Mouse (Mus musculus) duodenum, adult 2 months (tissue): ENCODE results near the gene Gm5788. TPM values are rescaled to one million over a fixed set of nuclear protein-coding genes. Genes with fewer than 3 reads are reported as not detected.

ENCODE experiments used
- polyA plus RNA-seq: library from polyadenylated mRNA; depleted of rRNA; stranded (reverse); fragments of >200 nt; gene quantifications from 2 replicates; pipeline ENCODE4 v1.2.3, GENCODE M21; 2012; ENCODE audit warnings: low replicate concordance; rRNA removed

Gene Gm5788
- not detected in 2 replicates for polyA plus RNA-seq

GRCm38 (mm10) chr12:87494421-87494820 is at the start of gene Gm5788:
Gm5788 (plus strand) TSS chr12:87494721.

GRCm38 (mm10) chr12:87471964-87472786 is 22.3 kb upstream of the Gm5788 start, which contains the start of gene Snw1:
Snw1 (minus strand) TSS chr12:87472274.

GRCm38 (mm10) chr12:87514016-87514415 is 19.5 kb downstream of the Gm5788 start, which contains the start of gene Gm8300:
Gm8300 (plus strand) TSS chr12:87514316.

Other genes with a start within 250 kb of the Gm5788 start
- gene Vipas39, start 228.5 kb upstream of the Gm5788 start, polyA plus RNA-seq = 15.0 and 21.8 TPM in 2 replicates
- gene Ahsa1, start 228.2 kb upstream of the Gm5788 start, polyA plus RNA-seq = 16.8 and 18.5 TPM in 2 replicates
- gene Ism2, start 195.0 kb upstream of the Gm5788 start, polyA plus RNA-seq = 0.14 and 0.50 TPM in 2 replicates
- gene Sptlc2, start 106.4 kb upstream of the Gm5788 start, polyA plus RNA-seq = 13.2 and 22.4 TPM in 2 replicates
- 1.3 and 3.9 TPM in 2 replicates for gene Slirp, start 50.8 kb upstream of the Gm5788 start, polyA plus RNA-seq
- gene Alkbh1, start 50.7 kb upstream of the Gm5788 start, polyA plus RNA-seq = 7.4 and 8.3 TPM in 2 replicates
- gene Snw1, start 22.4 kb upstream of the Gm5788 start, polyA plus RNA-seq = 0.87 and 1.6 TPM in 2 replicates
- gene Gm8300, start 19.6 kb downstream of the Gm5788 start, polyA plus RNA-seq = not detected in 2 replicates
- not detected in 2 replicates for gene Oog1, start 108.0 kb downstream of the Gm5788 start, polyA plus RNA-seq
- not detected in 2 replicates for gene Gm4027, start 124.1 kb downstream of the Gm5788 start, polyA plus RNA-seq
- not detected in 2 replicates for gene Gm16381, start 149.9 kb downstream of the Gm5788 start, polyA plus RNA-seq